Mouse (Mus musculus): ENCODE measurements around the gene Mga. TPM values are rescaled to one million over a fixed set of nuclear protein-coding genes. Genes with fewer than 3 reads are reported as not detected.

The Mga gene
- polyA plus RNA-seq, 1 experiment from 2014 or later, result 27.3 TPM

DNA sequence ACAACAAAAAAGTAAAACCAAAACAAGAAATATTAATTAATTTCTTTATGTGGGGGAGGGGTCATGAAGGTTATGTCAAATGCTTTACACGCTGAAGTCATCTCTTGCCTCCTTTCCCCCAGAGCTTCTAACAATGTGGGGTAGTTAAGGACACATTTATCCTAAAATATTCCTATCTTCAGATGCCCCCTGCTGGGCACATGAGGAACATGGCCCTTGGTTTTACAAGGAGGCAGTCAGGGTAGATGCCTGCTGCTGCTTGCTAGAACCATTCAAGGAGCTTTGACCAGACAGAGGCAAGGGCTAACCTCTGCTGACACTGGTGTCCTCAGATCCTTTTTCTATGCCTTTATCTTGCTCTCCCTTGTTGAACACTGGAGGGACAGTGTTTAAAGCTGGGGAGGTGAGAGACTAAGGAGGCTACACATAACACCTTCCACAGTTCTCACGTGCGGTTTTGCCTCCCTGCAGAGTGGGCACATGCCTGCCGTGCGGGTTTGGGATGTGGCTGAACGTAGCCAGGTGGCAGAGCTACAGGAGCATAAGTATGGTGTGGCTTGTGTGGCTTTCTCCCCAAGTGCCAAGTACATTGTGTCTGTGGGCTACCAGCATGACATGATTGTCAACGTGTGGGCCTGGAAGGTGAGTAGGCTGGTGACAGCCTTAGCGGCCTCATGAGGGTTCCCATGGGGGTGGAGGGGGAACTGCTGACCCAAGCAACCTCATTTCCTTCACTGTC is 114.6 kb downstream of the Mga start:
- no peak for ATAC-seq (ENCODE audit: low FRiP score)
- H3K27me3 ChIP-seq, result no peaks in the 10 kb centered on the region
- H3K4me3 ChIP-seq, result no peak overlapping the region
- H3K9me3 ChIP-seq, result no peaks in the 10 kb centered on the region
- H3K27ac ChIP-seq, result no peak overlapping the region
- H3K9ac ChIP-seq, result no peak overlapping the region
- peaks cover 44% of the 10 kb centered on the region for H3K36me3 ChIP-seq
- no peaks in the 10 kb centered on the region for H3K4me1 ChIP-seq (replicated peaks)
- WGBS, result 73% methylated on average over 8 of the region's 8 CpGs
- H3K4me2 ChIP-seq, result no peak overlapping the region

DNA sequence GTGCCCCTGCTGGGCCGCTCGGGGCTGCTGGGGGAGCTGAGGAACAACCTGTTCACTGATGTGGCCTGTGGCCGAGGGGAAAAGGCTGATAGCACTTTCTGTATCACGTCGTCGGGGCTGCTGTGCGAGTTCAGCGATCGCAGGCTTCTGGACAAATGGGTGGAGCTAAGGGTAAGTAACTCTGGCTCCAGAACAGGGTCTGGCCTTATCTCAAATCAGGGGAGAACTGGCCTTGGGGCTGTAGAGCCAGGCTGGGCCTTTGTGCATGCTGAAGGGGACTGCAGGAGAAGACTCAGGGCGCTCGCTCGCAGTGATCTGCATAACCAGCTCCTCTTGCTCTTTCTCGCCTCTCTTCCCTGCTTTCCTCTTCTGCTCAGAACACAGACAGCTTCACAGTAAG is 115.9 kb downstream of the Mga start:
- peaks cover 56% of the 10 kb centered on the region for H3K36me3 ChIP-seq
- no peak overlapping the region for H3K9ac ChIP-seq
- no peaks in the 10 kb centered on the region for H3K4me1 ChIP-seq (replicated peaks)
- H3K4me3 ChIP-seq, result no peak overlapping the region
- WGBS, result 92% methylated on average over 13 of the region's 13 CpGs
- no peak overlapping the region for H3K4me2 ChIP-seq
- no peaks in the 10 kb centered on the region for H3K9me3 ChIP-seq
- no peaks in the 10 kb centered on the region for H3K27me3 ChIP-seq
- H3K27ac ChIP-seq, result no peak overlapping the region
- ATAC-seq (ENCODE audit: low FRiP score), result no peak

DNA sequence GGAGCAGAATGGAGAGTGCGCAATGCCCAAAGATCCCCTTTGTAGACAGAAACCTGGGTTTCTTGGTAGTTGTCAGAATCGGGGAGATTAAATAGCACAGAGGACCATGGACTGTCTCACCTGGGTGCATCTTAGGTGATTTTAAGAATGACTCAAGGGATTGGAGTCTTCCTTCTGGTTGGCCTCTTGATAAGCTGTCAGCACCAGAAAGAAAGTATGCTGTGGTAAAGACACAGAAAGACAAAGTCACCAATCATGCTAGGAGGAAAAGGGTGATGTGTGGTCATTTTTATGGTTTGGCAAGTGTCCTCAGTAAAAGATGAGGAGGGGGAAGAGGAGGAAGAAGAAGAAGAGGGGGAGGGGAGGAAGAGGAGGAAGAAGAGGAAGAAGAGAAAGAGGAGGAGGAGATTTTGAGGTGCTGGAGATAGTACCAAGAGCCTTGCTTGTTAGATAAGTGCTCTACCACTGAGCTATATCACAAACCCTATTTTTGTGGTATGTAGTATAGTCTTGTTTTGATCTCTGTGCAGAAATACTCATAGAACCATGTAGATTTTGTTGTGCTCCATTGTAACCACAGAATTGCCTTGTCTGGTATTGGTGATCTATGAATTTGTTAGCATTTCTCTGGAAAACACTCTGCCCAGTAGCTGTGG is 116.9 kb downstream of the Mga start:
- Histone ChIP-seq H3K4me2 (no peak overlapping the region), H3K4me3 (no peak overlapping the region), H3K27ac (no peak overlapping the region), H3K9ac (no peak overlapping the region), H3K4me1 (replicated peaks) (no peaks in the 10 kb centered on the region), H3K36me3 (peaks cover 67% of the 10 kb centered on the region), H3K9me3 (no peaks in the 10 kb centered on the region), H3K27me3 (no peaks in the 10 kb centered on the region)
- ATAC-seq (ENCODE audit: low FRiP score), result no peak
- 94% methylated on average over 2 of the region's 2 CpGs for WGBS

DNA sequence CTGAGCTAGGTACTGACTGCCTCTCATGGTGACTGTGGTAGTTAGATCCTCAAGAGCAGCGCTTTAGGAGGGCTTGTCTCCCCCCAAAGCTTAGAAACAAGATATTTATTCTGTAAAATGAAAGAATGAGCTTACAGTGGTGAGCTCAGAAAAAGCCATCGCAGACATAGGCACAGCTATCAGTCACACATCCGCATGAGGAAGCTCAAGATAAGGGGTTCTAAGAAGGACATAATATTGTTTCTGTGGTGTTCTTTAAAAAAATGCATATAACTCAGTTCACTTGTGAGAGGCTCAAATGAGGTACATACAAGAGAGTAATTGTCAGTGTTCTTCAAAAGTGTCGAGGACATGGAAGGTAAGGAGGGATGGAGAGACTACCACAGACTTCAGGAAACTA is 118.9 kb downstream of the Mga start:
- WGBS, result 91% methylated on average over 4 of the region's 4 CpGs
- H3K36me3 ChIP-seq, result peaks cover 79% of the 10 kb centered on the region

DNA sequence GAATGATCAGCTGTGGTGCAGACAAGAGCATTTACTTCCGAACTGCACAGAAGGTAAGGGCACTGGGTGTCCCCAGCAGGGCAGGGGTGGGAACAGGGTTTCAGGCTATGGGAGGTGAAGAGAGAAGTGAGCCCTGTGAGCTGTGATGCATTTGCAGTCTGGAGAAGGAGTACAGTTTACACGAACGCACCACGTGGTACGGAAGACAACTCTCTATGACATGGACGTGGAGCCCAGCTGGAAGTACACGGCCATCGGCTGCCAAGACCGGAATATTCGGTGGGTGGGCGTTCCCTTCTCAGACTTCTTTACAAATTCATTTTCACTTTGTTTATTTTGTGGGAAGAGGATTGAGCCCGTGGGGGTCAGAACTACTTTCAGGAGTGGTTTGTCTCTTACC is 120.6 kb downstream of the Mga start:
- 94% methylated on average over 12 of the region's 12 CpGs for WGBS
- Histone ChIP-seq H3K9me3 (no peaks in the 10 kb centered on the region), H3K4me2 (no peak overlapping the region), H3K4me1 (replicated peaks) (no peaks in the 10 kb centered on the region), H3K27ac (no peak overlapping the region), H3K9ac (no peak overlapping the region), H3K4me3 (no peak overlapping the region), H3K27me3 (no peaks in the 10 kb centered on the region), H3K36me3 (peaks cover 95% of the 10 kb centered on the region)
- no peak for ATAC-seq (ENCODE audit: low FRiP score)

More for the DNA sequence above, 118.9 kb downstream of the Mga start:
- H3K27me3 ChIP-seq, result no peaks in the 10 kb centered on the region
- no peaks in the 10 kb centered on the region for H3K4me1 ChIP-seq (replicated peaks)
- H3K4me2 ChIP-seq, result no peak overlapping the region
- no peak overlapping the region for H3K9ac ChIP-seq
- no peak for ATAC-seq (ENCODE audit: low FRiP score)
- no peaks in the 10 kb centered on the region for H3K9me3 ChIP-seq
- H3K4me3 ChIP-seq, result no peak overlapping the region
- no peak overlapping the region for H3K27ac ChIP-seq

Small RNA genes lying within 50 kb of the gene (microRNA-seq; reads per million reads assigned to microRNA genes)
- not detected for gene Mir7665

Other genes with a start within 250 kb of the Mga start
- 43.0 and 43.2 TPM in 2 replicates for gene Ndufaf1, start 234.4 kb upstream of the Mga start, polyA plus RNA-seq (2015; fragmentation: Nextera tagmentation; extraction: Ambion mirVana)
- gene Rtf1, start 222.2 kb upstream of the Mga start, polyA plus RNA-seq (2015; fragmentation: Nextera tagmentation; extraction: Ambion mirVana), result 71.2 and 74.3 TPM in 2 replicates
- gene Itpka, start 154.9 kb upstream of the Mga start, polyA plus RNA-seq (2015; fragmentation: Nextera tagmentation; extraction: Ambion mirVana), result 0.17 and 0.21 TPM in 2 replicates
- gene Ltk, start 136.8 kb upstream of the Mga start, polyA plus RNA-seq (2015; fragmentation: Nextera tagmentation; extraction: Ambion mirVana), result 0.91 and 1.4 TPM in 2 replicates
- gene Rpap1, start 109.7 kb upstream of the Mga start, polyA plus RNA-seq (2015; fragmentation: Nextera tagmentation; extraction: Ambion mirVana), result 22.2 and 22.6 TPM in 2 replicates
- 19.4 and 20.0 TPM in 2 replicates for gene Tyro3, start 99.5 kb upstream of the Mga start, polyA plus RNA-seq (2015; fragmentation: Nextera tagmentation; extraction: Ambion mirVana)
- 4.9 and 6.2 TPM in 2 replicates for gene Mapkbp1, start 75.5 kb downstream of the Mga start, polyA plus RNA-seq (2015; fragmentation: Nextera tagmentation; extraction: Ambion mirVana)
- 23.5 and 25.9 TPM in 2 replicates for gene Jmjd7, start 130.3 kb downstream of the Mga start, polyA plus RNA-seq (2015; fragmentation: Nextera tagmentation; extraction: Ambion mirVana)
- 5.2 and 5.6 TPM in 2 replicates for gene Gm28042, start 130.3 kb downstream of the Mga start, polyA plus RNA-seq (2015; fragmentation: Nextera tagmentation; extraction: Ambion mirVana)
- 3.7 and 4.1 TPM in 2 replicates for gene Pla2g4b, start 136.2 kb downstream of the Mga start, polyA plus RNA-seq (2015; fragmentation: Nextera tagmentation; extraction: Ambion mirVana)